ENCODE assay signal across 24 mouse cellular contexts in genomic region chr4:55472649-55473048, GRCm38 (mm10). TPM values are rescaled to one million over a fixed set of nuclear protein-coding genes. Genes with fewer than 3 reads are reported as not detected.
DNase-seq lines count a peak whose midpoint lies in the region; ATAC-seq and TF ChIP-seq lines count a peak whose summit lies in the region.
"Had no signal": no experiment of that assay in that cellular context is flagged by ENCODE, and none has a peak within 500 bp of the region (broad histone marks: within the 10 kb centered on the region; RNA-seq: fewer than 3 reads in every experiment).

No protein-coding gene starts in this region.

- H3K9ac ChIP-seq in heart, embryonic 13.5 days = no peak overlapping the region
- no peak overlapping the region for H3K9ac ChIP-seq in heart, adult 2 months (ENCODE audit: low read depth, low read length)
- H3K9ac ChIP-seq in liver, embryonic 16.5 days (ENCODE audit: low read depth, low read length) = no peak overlapping the region
- H3K9ac ChIP-seq in liver, embryonic 12.5 days = no peak overlapping the region
- H3K9ac ChIP-seq in ES-E14 (ENCODE audit: insufficient read depth, low read depth, low read length, poor library complexity, severe bottlenecking) = peak overlapping the region; percentile 77; the same call in 1 of the 2 replicates
- H3K9ac ChIP-seq: forebrain, postnatal 0 days; hindbrain, embryonic 13.5 days; liver, embryonic 13.5 days; stomach, embryonic 15.5 days had no signal

- H3K27me3 ChIP-seq in heart, embryonic 13.5 days (replicated peaks) = no peaks in the 10 kb centered on the region
- no peaks in the 10 kb centered on the region for H3K27me3 ChIP-seq in heart, adult 2 months (ENCODE audit: control insufficient read depth, insufficient read depth, low read length)
- H3K27me3 ChIP-seq in liver, embryonic 16.5 days (ENCODE audit: control insufficient read depth, insufficient read depth, low read depth, low read length) = no peaks in the 10 kb centered on the region
- H3K27me3 ChIP-seq in liver, embryonic 12.5 days (replicated peaks) = no peaks in the 10 kb centered on the region
- H3K27me3 ChIP-seq: hindbrain, embryonic 13.5 days; liver, embryonic 13.5 days; stomach, embryonic 15.5 days had no signal

- no peak for TF ChIP-seq CTCF in heart, adult 2 months (IDR thresholded peaks at IDR 0.05)

- WGBS in heart, embryonic 13.5 days = 46% methylated on average over 2 of the region's 2 CpGs
- WGBS in heart, adult 2 months = 59% methylated on average over 2 of the region's 2 CpGs
- WGBS in liver, embryonic 16.5 days (ENCODE audit: insufficient replicate concordance) = 25% methylated on average over 2 of the region's 2 CpGs
- 36% methylated on average over 2 of the region's 2 CpGs for WGBS in liver, embryonic 12.5 days (ENCODE audit: insufficient replicate concordance)

- H3K36me3 ChIP-seq in heart, embryonic 13.5 days = no peaks in the 10 kb centered on the region
- no peaks in the 10 kb centered on the region for H3K36me3 ChIP-seq in heart, adult 2 months (ENCODE audit: control insufficient read depth, insufficient read depth, low read length)
- no peaks in the 10 kb centered on the region for H3K36me3 ChIP-seq in liver, embryonic 16.5 days (ENCODE audit: control insufficient read depth, insufficient read depth)
- H3K36me3 ChIP-seq in liver, embryonic 12.5 days = no peaks in the 10 kb centered on the region
- H3K36me3 ChIP-seq in ES-E14 (ENCODE audit: control insufficient read depth, insufficient read depth, low read length, poor library complexity, severe bottlenecking) = no peaks in the 10 kb centered on the region
- H3K36me3 ChIP-seq: forebrain, embryonic 10.5 days; hindbrain, embryonic 13.5 days; liver, embryonic 13.5 days; stomach, embryonic 15.5 days had no signal

- in situ Hi-C loops in ES-E14 (cut with MboI; ENCODE audit: low sequenced_read_pairs in 2 of 2, unreplicated experiment in 2 of 2) = no loop called here

- H3K4me3 ChIP-seq in heart, embryonic 13.5 days = no peak overlapping the region
- H3K4me3 ChIP-seq in heart, adult 2 months = no peak overlapping the region
- H3K4me3 ChIP-seq in liver, embryonic 16.5 days (ENCODE audit: low read depth, low read length) = no peak overlapping the region
- no peak overlapping the region for H3K4me3 ChIP-seq in liver, embryonic 12.5 days
- 0 out of 4 replicates have a peak overlapping the region, but pooled peaks of 1 of the 2 experiments have one; percentile 2 for H3K4me3 ChIP-seq in ES-E14 (ENCODE audit: insufficient read depth in 1 of 2, low read depth in 1 of 2, low read length in 2 of 2, poor library complexity in 1 of 2, severe bottlenecking in 1 of 2)
- H3K4me3 ChIP-seq: forebrain, embryonic 10.5 days; hindbrain, embryonic 13.5 days; liver, embryonic 13.5 days; stomach, embryonic 15.5 days had no signal

- peaks cover 36% of the 10 kb centered on the region for H3K4me1 ChIP-seq in heart, embryonic 13.5 days
- peaks cover 1% of the 10 kb centered on the region; the same call in 1 of the 2 replicates for H3K4me1 ChIP-seq in heart, adult 2 months (ENCODE audit: control insufficient read depth, insufficient read depth, low read length)
- no peaks in the 10 kb centered on the region for H3K4me1 ChIP-seq in liver, embryonic 16.5 days (ENCODE audit: control insufficient read depth, low read depth, low read length)
- peaks cover 10% of the 10 kb centered on the region; the same call in 1 of the 2 replicates for H3K4me1 ChIP-seq in liver, embryonic 12.5 days
- H3K4me1 ChIP-seq in ES-E14 (ENCODE audit: control insufficient read depth in 2 of 2, insufficient read depth in 2 of 2, low read length in 2 of 2, poor library complexity in 1 of 2) = peaks cover 12 to 25% of the 10 kb centered on the region in 2 experiments
- H3K4me1 ChIP-seq: liver, embryonic 13.5 days had no signal

- no peak for ATAC-seq in heart, embryonic 13.5 days (ENCODE audit: extremely low read depth, insufficient number of reproducible peaks, low FRiP score, low TSS enrichment)
- peak; percentile 13; the same call in 1 of the 2 replicates for ATAC-seq in liver, embryonic 16.5 days (ENCODE audit: low read depth)
- ATAC-seq in liver, embryonic 12.5 days = no peak
- ATAC-seq in megakaryocyte progenitor cell, adult 5-6 weeks (replicated peaks; ENCODE audit: poor library complexity) = peak; percentile 55; the same call in 1 of the 2 replicates
- ATAC-seq: activated CD4-positive, CD25-positive, alpha-beta regulatory T cell, adult 4 months; forebrain, postnatal 0 days; inflammation-experienced regulatory T-cells, adult 6 months had no signal

- intact Hi-C loops in heart, adult 2 months (cut with DNase I) = loop anchor here (10.0 kb wide), 1 partner anchor 1022 kb away; no protein-coding TSS in a partner anchor

- no peak for DNase-seq in heart, adult 2 months
- no peak for DNase-seq in ES-E14 (ENCODE audit: low read depth, low spot score)
- no peak for DNase-seq in left cerebral cortex, adult 9 months (ENCODE audit: low spot score in 2 of 2)
- DNase-seq: adrenal gland, postnatal 14 days; B cell, adult 2 months; cerebellum, adult 11-12 months; cerebellum, postnatal 14 days; embryo, embryonic 11 days; forebrain, postnatal 0 days; heart, postnatal 14 days; kidney, adult 8-10 months; liver, embryonic 13.5 days; right cerebral cortex, postnatal 25 days; thymus, adult 18-20 months; thymus, postnatal 4 days had no signal

- no peaks in the 10 kb centered on the region for H3K79me2 ChIP-seq in heart, adult 2 months (replicated peaks; ENCODE audit: control insufficient read depth, insufficient read depth, low read length)

- TF ChIP-seq EP300 in heart, adult 2 months (IDR thresholded peaks at IDR 0.05; ENCODE audit: insufficient read depth, low read depth, low read length) = no peak

- TF ChIP-seq POLR2A in heart, adult 2 months (IDR thresholded peaks at IDR 0.05; ENCODE audit: insufficient read depth, low read depth, low read length) = no peak

- H3K4me2 ChIP-seq in heart, embryonic 13.5 days = no peak overlapping the region
- no peak overlapping the region for H3K4me2 ChIP-seq in liver, embryonic 16.5 days (ENCODE audit: low read depth, low read length)
- no peak overlapping the region for H3K4me2 ChIP-seq in liver, embryonic 12.5 days
- H3K4me2 ChIP-seq: hindbrain, embryonic 13.5 days; liver, embryonic 13.5 days; stomach, embryonic 15.5 days had no signal

- H3K27ac ChIP-seq in heart, embryonic 13.5 days (replicated peaks) = peak overlapping the region; percentile 13; the same call in 1 of the 2 replicates
- no peak overlapping the region for H3K27ac ChIP-seq in heart, adult 2 months
- no peak overlapping the region for H3K27ac ChIP-seq in liver, embryonic 16.5 days (ENCODE audit: low read length)
- no peak overlapping the region for H3K27ac ChIP-seq in liver, embryonic 12.5 days
- peak overlapping the region; percentile 97; the same call in 1 of the 2 replicates for H3K27ac ChIP-seq in ES-E14 (ENCODE audit: insufficient read depth, low read depth, low read length, poor library complexity, severe bottlenecking)
- H3K27ac ChIP-seq: forebrain, embryonic 10.5 days; hindbrain, embryonic 13.5 days; liver, embryonic 13.5 days; stomach, embryonic 15.5 days had no signal

- no peaks in the 10 kb centered on the region for H3K9me3 ChIP-seq in heart, embryonic 13.5 days
- no peaks in the 10 kb centered on the region for H3K9me3 ChIP-seq in liver, embryonic 16.5 days (replicated peaks; ENCODE audit: control insufficient read depth, low read length)
- H3K9me3 ChIP-seq in liver, embryonic 12.5 days (replicated peaks) = no peaks in the 10 kb centered on the region
- no peaks in the 10 kb centered on the region for H3K9me3 ChIP-seq in ES-E14 (ENCODE audit: control insufficient read depth, insufficient read depth, low read depth, low read length)
- H3K9me3 ChIP-seq: forebrain, embryonic 10.5 days; hindbrain, embryonic 13.5 days; liver, embryonic 13.5 days; stomach, embryonic 15.5 days had no signal

TF ChIP-seq in ES-E14, 5 proteins besides CTCF, POLR2A, EP300 and RAD21:
- TF ChIP-seq CHD2 (IDR thresholded peaks at IDR 0.05; ENCODE audit: low read depth, low read length) = no peak
- TF ChIP-seq HCFC1 (IDR thresholded peaks at IDR 0.05; ENCODE audit: borderline replicate concordance, insufficient read depth, low read length) = no peak
- TF ChIP-seq ZC3H11A (IDR thresholded peaks at IDR 0.05; ENCODE audit: borderline replicate concordance, low read depth, low read length) = no peak
- TF ChIP-seq MAFK (IDR thresholded peaks at IDR 0.05; ENCODE audit: insufficient read depth, low read depth, low read length) = no peak
- no peak for TF ChIP-seq ZNF384 (IDR thresholded peaks at IDR 0.05; ENCODE audit: low read depth, low read length)

RNA-seq across cellular contexts. Expression of gene Klf4, which starts 59.6 kb away (rescaled TPM):
- polyA plus RNA-seq in heart, embryonic 13.5 days (2015; fragmentation: Nextera tagmentation; extraction: Ambion mirVana) = 3.7 and 3.8 TPM in 2 replicates
- 10 to 100 TPM; 35.6 to 43.4 TPM for total RNA-seq in heart, adult 2 months (2021)
- 17.5 and 27.2 TPM in 2 replicates for polyA plus RNA-seq in heart, adult 2 months (2012; rRNA removed)
- 0.63 and 0.81 TPM in 2 replicates for polyA plus RNA-seq in liver, embryonic 16.5 days (2015; fragmentation: Nextera tagmentation; extraction: Ambion mirVana)
- 0.58 and 0.59 TPM in 2 replicates for polyA plus RNA-seq in liver, embryonic 12.5 days (2016; fragmentation: Nextera tagmentation; extraction: Ambion mirVana)
- total RNA-seq in ES-E14 (2012; rRNA removed) = 55.6 and 98.4 TPM in 2 replicates
- total RNA-seq in megakaryocyte progenitor cell, adult 5-6 weeks (2015) = 12.4 and 23.7 TPM in 2 replicates
- total RNA-seq in megakaryocyte progenitor cell, adult 5-6 weeks (2017) = 3.3 and 8.8 TPM in 2 replicates

Comparison
In these comparisons a context has a peak if more than half of its experiments do, and no peak if none do; other contexts are left out.
1. ATAC-seq: peak in liver, embryonic 16.5 days (single experiment) and megakaryocyte progenitor cell, adult 5-6 weeks (single experiment); none in heart, embryonic 13.5 days (single experiment) and liver, embryonic 12.5 days (single experiment).
2. H3K27ac ChIP-seq: peak in heart, embryonic 13.5 days (single experiment) and ES-E14 (single experiment); none in heart, adult 2 months (single experiment), liver, embryonic 16.5 days (single experiment) and liver, embryonic 12.5 days (single experiment).